Mouse (Mus musculus) erythroblast, embryonic 14.5 days (primary cell): ENCODE results near the gene Clstn2.

Source experiments
- GATA1 ChIP-seq: IDR thresholded peaks from 2 replicates; pipeline ENCODE4 v1.6.1; 2012; ENCODE audit warnings: low read length, inconsistent platforms, mixed read lengths
- TAL1 ChIP-seq: IDR thresholded peaks from 3 replicates; pipeline ENCODE4 v1.6.1; 2012; ENCODE audit warnings: low read length, inconsistent platforms, mixed read lengths

DNA sequence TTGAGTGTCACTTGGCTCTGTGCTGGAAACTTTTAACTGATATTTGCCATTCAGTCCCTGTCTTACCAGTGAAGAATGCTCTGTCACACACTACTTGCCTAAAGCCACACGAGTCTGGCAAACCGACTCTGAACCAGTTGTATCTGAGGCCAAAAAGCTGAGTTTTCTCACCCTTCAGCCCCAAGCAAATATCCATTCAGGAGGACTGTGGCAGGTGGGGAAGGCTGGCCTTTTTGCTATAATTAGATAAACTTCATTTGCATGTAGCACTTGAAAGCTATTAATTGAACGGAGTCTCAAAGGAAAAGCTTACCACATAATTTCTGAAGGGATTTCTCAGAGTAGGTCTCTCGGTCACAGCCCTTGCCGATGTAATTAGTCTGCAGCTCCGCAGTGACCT, 491.6 kb downstream of the Clstn2 start:
- no peak for TF ChIP-seq GATA1
- no peak for TF ChIP-seq TAL1
